Mouse (Mus musculus): ENCODE results near the gene Psme4. TPM values are rescaled to one million over a fixed set of nuclear protein-coding genes. Genes with fewer than 3 reads are reported as not detected.
"Not testable (repeated sequence)": the region's sequence is repeated elsewhere in the genome, so short reads cannot be mapped to it uniquely, and the experiment has no call there.

Gene Psme4
- polyA plus RNA-seq (2015; fragmentation: Nextera tagmentation; extraction: Ambion mirVana): 16.4 and 17.5 TPM in 2 replicates

- peak within 1 kb of the TSS; percentile 70 for H3K4me2 ChIP-seq (replicated peaks)
- peak within 1 kb of the TSS; percentile 93 for H3K27ac ChIP-seq
- H3K27me3 ChIP-seq (replicated peaks): no peaks in the 10 kb centered on the region
- no peaks in the 10 kb centered on the region for H3K9me3 ChIP-seq
- ATAC-seq: peak; percentile 99
- H3K36me3 ChIP-seq: no peaks in the 10 kb centered on the region
- 0 out of 2 replicates have a peak, but pooled peaks cover 2% of the 10 kb centered on the region for H3K4me1 ChIP-seq (replicated peaks)
- H3K9ac ChIP-seq: peak within 1 kb of the TSS; percentile 99
- peak within 1 kb of the TSS; percentile 96 for H3K4me3 ChIP-seq (replicated peaks)
- WGBS: under 1% methylated on average over 43 of the region's 43 CpGs
Measured at GRCm38 (mm10) chr11:30771267-30771903, at the start of gene Psme4. Gene Psme4, plus strand, starts transcription at chr11:30771726.

- Histone ChIP-seq H3K9ac (no peak overlapping the region), H3K4me3 (replicated peaks) (no peak overlapping the region), H3K4me2 (replicated peaks) (no peak overlapping the region), H3K27me3 (replicated peaks) (no peaks in the 10 kb centered on the region), H3K27ac (no peak overlapping the region), H3K4me1 (replicated peaks) (no peaks in the 10 kb centered on the region), H3K9me3 (no peaks in the 10 kb centered on the region), H3K36me3 (no peaks in the 10 kb centered on the region)
- 46% methylated on average over 5 of the region's 5 CpGs for WGBS
- ATAC-seq: no peak
Measured at GRCm38 (mm10) chr11:30723438-30723837, 48.1 kb upstream of the Psme4 start.

- H3K27me3 ChIP-seq (replicated peaks): no peaks in the 10 kb centered on the region
- no peak for ATAC-seq
- H3K4me1 ChIP-seq (replicated peaks): no peaks in the 10 kb centered on the region
- no peak overlapping the region for H3K9ac ChIP-seq
- H3K36me3 ChIP-seq: no peaks in the 10 kb centered on the region
- H3K4me3 ChIP-seq (replicated peaks): no peak overlapping the region
- no peak overlapping the region for H3K4me2 ChIP-seq (replicated peaks)
- no peaks in the 10 kb centered on the region for H3K9me3 ChIP-seq
- H3K27ac ChIP-seq: no peak overlapping the region
Measured at GRCm38 (mm10) chr11:30730721-30731120, 40.8 kb upstream of the Psme4 start.

GRCm38 (mm10) chr11:30733376-30733775, 38.1 kb upstream of the Psme4 start:
- Histone ChIP-seq H3K27ac (no peak overlapping the region), H3K27me3 (replicated peaks) (no peaks in the 10 kb centered on the region), H3K9ac (no peak overlapping the region), H3K9me3 (no peaks in the 10 kb centered on the region), H3K4me2 (replicated peaks) (no peak overlapping the region), H3K4me1 (replicated peaks) (no peaks in the 10 kb centered on the region), H3K36me3 (no peaks in the 10 kb centered on the region), H3K4me3 (replicated peaks) (no peak overlapping the region)
- no peak for ATAC-seq

- ATAC-seq: no peak
- no peak overlapping the region for H3K27ac ChIP-seq
- H3K9ac ChIP-seq: no peak overlapping the region
- no peaks in the 10 kb centered on the region for H3K27me3 ChIP-seq (replicated peaks)
- no peaks in the 10 kb centered on the region for H3K4me1 ChIP-seq (replicated peaks)
- H3K4me2 ChIP-seq (replicated peaks): no peak overlapping the region
- H3K4me3 ChIP-seq (replicated peaks): no peak overlapping the region
- H3K9me3 ChIP-seq: no peaks in the 10 kb centered on the region
- no peaks in the 10 kb centered on the region for H3K36me3 ChIP-seq
Measured at GRCm38 (mm10) chr11:30743991-30744390, 27.5 kb upstream of the Psme4 start.

- H3K4me1 ChIP-seq (replicated peaks): no peaks in the 10 kb centered on the region
- H3K4me3 ChIP-seq (replicated peaks): no peak overlapping the region
- no peaks in the 10 kb centered on the region for H3K36me3 ChIP-seq
- H3K4me2 ChIP-seq (replicated peaks): no peak overlapping the region
- 85% methylated on average over 3 of the region's 3 CpGs for WGBS
- H3K9ac ChIP-seq: no peak overlapping the region
- ATAC-seq: no peak
- no peak overlapping the region for H3K27ac ChIP-seq
- H3K9me3 ChIP-seq: no peaks in the 10 kb centered on the region
- no peaks in the 10 kb centered on the region for H3K27me3 ChIP-seq (replicated peaks)
Measured at GRCm38 (mm10) chr11:30748938-30749337, 22.6 kb upstream of the Psme4 start.

GRCm38 (mm10) chr11:30749587-30749986, 21.9 kb upstream of the Psme4 start:
- H3K4me2 ChIP-seq (replicated peaks): no peak overlapping the region
- H3K4me1 ChIP-seq (replicated peaks): no peaks in the 10 kb centered on the region
- H3K36me3 ChIP-seq: no peaks in the 10 kb centered on the region
- H3K9me3 ChIP-seq: no peaks in the 10 kb centered on the region
- no peak overlapping the region for H3K4me3 ChIP-seq (replicated peaks)
- ATAC-seq: no peak
- H3K9ac ChIP-seq: no peak overlapping the region
- WGBS: 66% methylated on average over 3 of the region's 3 CpGs
- H3K27me3 ChIP-seq (replicated peaks): no peaks in the 10 kb centered on the region
- no peak overlapping the region for H3K27ac ChIP-seq

- no peak overlapping the region for H3K9ac ChIP-seq
- no peak overlapping the region for H3K27ac ChIP-seq
- 71% methylated on average over 3 of the region's 3 CpGs for WGBS
- no peak overlapping the region for H3K4me2 ChIP-seq (replicated peaks)
- H3K9me3 ChIP-seq: no peaks in the 10 kb centered on the region
- ATAC-seq: no peak
- 0 out of 2 replicates have a peak, but pooled peaks cover 1% of the 10 kb centered on the region for H3K27me3 ChIP-seq (replicated peaks)
- no peaks in the 10 kb centered on the region for H3K36me3 ChIP-seq
- H3K4me1 ChIP-seq (replicated peaks): no peaks in the 10 kb centered on the region
- H3K4me3 ChIP-seq (replicated peaks): no peak overlapping the region
Measured at GRCm38 (mm10) chr11:30750039-30750823, 21.3 kb upstream of the Psme4 start.

GRCm38 (mm10) chr11:30752956-30753355, 18.6 kb upstream of the Psme4 start:
- Histone ChIP-seq H3K4me1 (replicated peaks) (no peaks in the 10 kb centered on the region), H3K9me3 (no peaks in the 10 kb centered on the region), H3K36me3 (no peaks in the 10 kb centered on the region), H3K4me3 (replicated peaks) (no peak overlapping the region), H3K27me3 (replicated peaks) (0 out of 2 replicates have a peak, but pooled peaks cover 6% of the 10 kb centered on the region), H3K9ac (no peak overlapping the region), H3K27ac (no peak overlapping the region), H3K4me2 (replicated peaks) (no peak overlapping the region)
- no peak for ATAC-seq
- 64% methylated on average over 3 of the region's 3 CpGs for WGBS

- H3K9me3 ChIP-seq; H3K4me1 ChIP-seq (replicated peaks); H3K36me3 ChIP-seq; H3K27ac ChIP-seq; H3K27me3 ChIP-seq (replicated peaks); ATAC-seq: not testable (repeated sequence)
- peak overlapping the region; percentile 57 for H3K4me3 ChIP-seq (replicated peaks)
- H3K9ac ChIP-seq: peak overlapping the region; percentile 69
- H3K4me2 ChIP-seq (replicated peaks): peak overlapping the region; percentile 98
- WGBS: 70% methylated on average over 4 of the region's 4 CpGs
Measured at GRCm38 (mm10) chr11:30754486-30754854, 17.1 kb upstream of the Psme4 start.

GRCm38 (mm10) chr11:30754855-30755530, 16.5 kb upstream of the Psme4 start:
- peak overlapping the region; percentile 98 for H3K4me2 ChIP-seq (replicated peaks)
- H3K4me1 ChIP-seq (replicated peaks): no peaks in the 10 kb centered on the region
- 0 out of 2 replicates have a peak, but pooled peaks cover 6% of the 10 kb centered on the region for H3K27me3 ChIP-seq (replicated peaks)
- H3K9ac ChIP-seq: peak overlapping the region; percentile 69
- H3K9me3 ChIP-seq: no peaks in the 10 kb centered on the region
- no peak overlapping the region for H3K27ac ChIP-seq
- H3K4me3 ChIP-seq (replicated peaks): peak overlapping the region; percentile 57
- H3K36me3 ChIP-seq: no peaks in the 10 kb centered on the region
- peak; percentile 90 for ATAC-seq
- under 1% methylated on average over 63 of the region's 66 CpGs for WGBS

- ATAC-seq: no peak
- Histone ChIP-seq H3K27me3 (replicated peaks) (no peaks in the 10 kb centered on the region), H3K9ac (no peak overlapping the region), H3K36me3 (no peaks in the 10 kb centered on the region), H3K27ac (no peak overlapping the region), H3K9me3 (no peaks in the 10 kb centered on the region), H3K4me3 (replicated peaks) (no peak overlapping the region), H3K4me1 (replicated peaks) (no peaks in the 10 kb centered on the region), H3K4me2 (replicated peaks) (no peak overlapping the region)
- WGBS: 80% methylated on average over 7 of the region's 7 CpGs
Measured at GRCm38 (mm10) chr11:30761381-30761780, 10.1 kb upstream of the Psme4 start.

All from intestine, embryonic 15.5 days (tissue).